Mouse (Mus musculus): Measurements from ENCODE around the gene Psmg3. TPM values are rescaled to one million over a fixed set of nuclear protein-coding genes. Genes with fewer than 3 reads are reported as not detected.

Gene Psmg3
- polyA plus RNA-seq, 1 experiment from 2014 or later: 61.0 TPM

DNA sequence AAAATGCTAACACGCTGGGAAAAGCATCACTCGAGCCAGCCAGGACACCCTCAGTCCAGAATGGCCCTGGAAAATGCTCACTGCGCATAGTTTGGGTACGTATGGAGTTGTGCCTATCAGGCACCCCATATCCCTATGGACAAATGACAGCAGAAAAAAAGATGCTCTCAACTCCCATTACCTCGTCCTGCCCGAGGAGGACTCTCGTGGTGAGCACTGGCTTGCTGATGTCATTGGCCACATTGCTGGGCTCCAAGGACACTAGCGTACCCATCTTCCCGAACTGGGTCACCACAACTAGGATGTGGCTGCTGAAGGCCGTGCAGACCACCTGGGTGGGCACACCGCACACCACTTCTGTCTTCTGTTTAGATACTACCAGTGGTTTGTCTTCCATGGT is 738 bp downstream of the Psmg3 start:
- no peaks in the 10 kb centered on the region for H3K9me3 ChIP-seq (replicated peaks; ENCODE audit: low read length)
- H3K27me3 ChIP-seq (ENCODE audit: insufficient read depth, low read length): no peaks in the 10 kb centered on the region
- ATAC-seq (replicated peaks; ENCODE audit: low FRiP score, low read depth) (no peak), DNase-seq (ENCODE audit: low spot score) (no peak)
- peak overlapping the region; percentile 88 for H3K4me2 ChIP-seq (ENCODE audit: low read length)
- no peak overlapping the region for H3K27ac ChIP-seq
- peaks cover 9% of the 10 kb centered on the region for H3K4me1 ChIP-seq (replicated peaks; ENCODE audit: insufficient read depth, low read length)
- H3K4me3 ChIP-seq (replicated peaks; ENCODE audit: low read depth, low read length): peak overlapping the region; percentile 90
- peak overlapping the region; percentile 84 for H3K9ac ChIP-seq (ENCODE audit: low read depth, low read length)
- WGBS: 42% methylated on average over 11 of the region's 11 CpGs
- peaks cover 7% of the 10 kb centered on the region; the same call in 1 of the 2 replicates for H3K36me3 ChIP-seq (ENCODE audit: insufficient read depth, low read length)
- TF ChIP-seq CTCF (IDR thresholded peaks at IDR 0.05; ENCODE audit: low read depth): no peak

DNA sequence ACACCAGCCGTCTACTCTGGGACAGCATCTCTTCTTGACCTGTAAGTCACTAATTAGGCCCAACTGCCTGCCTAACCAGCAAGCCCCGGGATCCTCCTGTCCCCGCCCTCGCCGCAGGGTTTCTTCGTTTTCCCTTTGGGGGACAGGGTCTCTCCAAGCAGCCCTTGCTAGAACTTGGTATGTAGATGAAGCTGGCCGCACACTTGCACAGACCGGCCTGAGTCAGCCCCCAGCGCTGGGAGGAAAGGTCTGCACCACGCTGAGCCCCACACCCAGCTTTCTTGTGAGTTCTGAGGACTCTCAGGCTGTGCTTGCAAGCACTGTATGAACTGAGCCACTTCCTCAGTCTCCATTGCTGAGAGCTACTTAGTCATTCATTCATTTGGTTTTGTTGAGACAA is 2.2 kb downstream of the Psmg3 start:
- WGBS: 88% methylated on average over 10 of the region's 10 CpGs
- ATAC-seq (replicated peaks; ENCODE audit: low FRiP score, low read depth) (no peak), DNase-seq (ENCODE audit: low spot score) (no peak)
- Histone ChIP-seq H3K36me3 (ENCODE audit: insufficient read depth, low read length) (peaks cover 7% of the 10 kb centered on the region; the same call in 1 of the 2 replicates), H3K27me3 (ENCODE audit: insufficient read depth, low read length) (no peaks in the 10 kb centered on the region), H3K4me3 (replicated peaks; ENCODE audit: low read depth, low read length) (no peak overlapping the region), H3K9me3 (replicated peaks; ENCODE audit: low read length) (no peaks in the 10 kb centered on the region), H3K27ac (no peak overlapping the region), H3K4me1 (replicated peaks; ENCODE audit: insufficient read depth, low read length) (peaks cover 9% of the 10 kb centered on the region), H3K4me2 (ENCODE audit: low read length) (no peak overlapping the region), H3K9ac (ENCODE audit: low read depth, low read length) (no peak overlapping the region)
- TF ChIP-seq CTCF (IDR thresholded peaks at IDR 0.05; ENCODE audit: low read depth): no peak

DNA sequence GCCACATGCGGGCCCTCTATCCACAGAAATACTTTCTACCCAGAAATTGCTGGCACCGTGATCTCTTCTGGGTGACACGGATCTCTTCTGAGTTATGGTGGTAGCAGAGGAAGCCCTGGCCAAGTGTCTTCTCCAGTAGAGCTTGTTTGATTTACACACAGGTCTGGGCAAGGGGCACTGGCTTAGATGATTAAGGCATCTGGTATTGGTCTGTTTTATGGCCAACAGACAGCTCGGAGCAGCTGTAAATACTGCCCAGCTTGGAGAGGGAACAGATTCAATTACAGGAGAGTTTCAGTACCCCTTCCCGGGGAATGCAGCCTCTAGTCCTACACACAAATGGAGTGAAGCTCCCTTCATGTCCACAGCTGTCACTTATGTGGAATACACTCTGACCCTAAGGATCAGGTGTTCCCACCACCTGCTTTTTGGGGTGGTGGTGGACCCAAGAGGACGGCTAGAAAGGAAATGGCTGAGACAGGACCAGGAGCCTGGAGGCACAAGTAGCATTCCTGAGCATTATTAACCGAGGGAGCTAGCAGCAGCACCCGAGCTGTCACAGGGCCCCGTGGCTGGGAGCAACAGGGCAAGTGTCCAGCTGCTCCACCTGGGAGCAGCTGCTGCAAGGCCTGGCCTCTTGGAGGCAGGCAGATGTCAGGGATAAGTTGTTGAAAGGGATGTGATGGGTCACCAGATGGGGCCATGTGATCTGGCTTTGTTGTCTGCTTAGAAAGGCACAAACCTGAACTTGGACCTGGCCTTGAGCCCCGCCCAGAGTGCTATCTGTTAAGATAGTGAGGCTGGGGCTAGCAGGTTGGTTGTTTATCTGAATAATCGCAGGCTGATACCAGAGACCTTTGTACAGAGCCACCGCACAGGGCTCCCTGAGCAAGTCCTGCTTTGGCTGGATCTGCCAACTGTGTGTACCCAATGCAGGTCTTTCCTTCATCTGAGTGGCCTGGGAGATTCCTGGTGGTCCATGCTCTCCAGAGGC is 4.9 kb downstream of the Psmg3 start:
- ATAC-seq (replicated peaks; ENCODE audit: low FRiP score, low read depth) (0 out of 2 replicates have a peak, but pooled peaks have one; percentile 21), DNase-seq (ENCODE audit: low spot score) (peak; percentile 79)
- Histone ChIP-seq H3K4me1 (replicated peaks; ENCODE audit: insufficient read depth, low read length) (peaks cover 9% of the 10 kb centered on the region), H3K4me2 (ENCODE audit: low read length) (no peak overlapping the region), H3K27ac (no peak overlapping the region), H3K9me3 (replicated peaks; ENCODE audit: low read length) (no peaks in the 10 kb centered on the region), H3K36me3 (ENCODE audit: insufficient read depth, low read length) (peaks cover 7% of the 10 kb centered on the region; the same call in 1 of the 2 replicates), H3K27me3 (ENCODE audit: insufficient read depth, low read length) (no peaks in the 10 kb centered on the region), H3K4me3 (replicated peaks; ENCODE audit: low read depth, low read length) (no peak overlapping the region), H3K9ac (ENCODE audit: low read depth, low read length) (no peak overlapping the region)
- no peak for TF ChIP-seq CTCF (IDR thresholded peaks at IDR 0.05; ENCODE audit: low read depth)
- WGBS: 36% methylated on average over 12 of the region's 12 CpGs

DNA sequence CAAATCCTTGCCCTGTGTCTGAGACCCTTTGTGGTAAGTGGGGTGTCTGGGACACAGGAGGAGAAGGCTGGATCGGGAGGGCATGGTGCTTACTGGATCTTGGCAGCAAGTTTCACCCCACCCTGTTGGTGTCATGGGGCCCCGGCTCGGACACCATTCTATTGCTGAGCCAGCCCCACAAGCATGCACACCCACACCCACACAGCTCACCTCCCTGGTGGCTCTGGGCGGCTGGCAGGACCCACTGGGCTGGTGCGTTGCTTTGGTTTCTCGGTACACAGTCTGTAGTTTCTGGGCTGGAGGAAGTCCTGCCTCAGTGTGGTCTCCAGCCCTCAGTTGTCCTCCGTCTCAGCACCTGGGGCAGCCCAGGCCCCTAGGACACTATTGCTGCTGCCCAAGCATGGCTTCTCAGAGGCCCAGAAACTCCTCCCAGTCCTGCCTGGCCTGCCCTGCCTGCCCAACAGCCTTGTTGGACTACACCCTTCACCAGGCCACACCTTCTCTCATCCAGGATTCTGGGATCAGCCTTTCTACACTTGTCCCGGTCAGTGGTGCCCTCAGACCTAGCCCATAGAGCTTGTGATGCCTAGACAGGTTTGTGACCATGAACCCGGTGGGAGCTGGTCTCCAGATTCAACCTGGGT is 7.0 kb downstream of the Psmg3 start, which contains the start of gene Tmem184a:
Tmem184a (minus strand) TSS at position 380 of the 644 bp plus-strand sequence.
- Histone ChIP-seq H3K4me2 (ENCODE audit: low read length) (no peak within 1 kb of the TSS), H3K27ac (no peak within 1 kb of the TSS)
- WGBS: 80% methylated on average over 9 of the region's 9 CpGs

DNA sequence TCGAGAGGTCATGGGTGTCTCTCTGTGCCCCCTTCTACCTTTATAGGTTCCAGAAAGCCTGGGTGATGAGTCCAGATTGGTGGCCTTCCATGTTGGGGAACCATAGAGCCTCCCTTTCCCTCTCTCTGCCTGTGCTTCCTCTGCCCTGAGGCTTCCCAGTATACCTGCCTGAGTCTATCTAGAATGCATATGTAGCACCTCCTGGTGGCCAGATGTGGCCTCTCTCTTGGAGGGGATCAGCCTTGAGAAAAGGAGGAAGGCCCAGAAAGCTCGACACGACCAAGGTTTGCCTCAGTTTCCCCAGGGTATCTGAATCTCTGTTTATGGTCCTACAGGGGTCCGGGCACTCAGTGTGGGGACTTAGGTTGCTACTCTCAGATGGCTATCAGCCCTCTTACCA is 7.9 kb downstream of the Psmg3 start:
- Histone ChIP-seq H3K27ac (no peak overlapping the region), H3K9me3 (replicated peaks; ENCODE audit: low read length) (no peaks in the 10 kb centered on the region), H3K36me3 (ENCODE audit: insufficient read depth, low read length) (peaks cover 7% of the 10 kb centered on the region; the same call in 1 of the 2 replicates), H3K27me3 (ENCODE audit: insufficient read depth, low read length) (no peaks in the 10 kb centered on the region), H3K9ac (ENCODE audit: low read depth, low read length) (no peak overlapping the region), H3K4me3 (replicated peaks; ENCODE audit: low read depth, low read length) (no peak overlapping the region), H3K4me2 (ENCODE audit: low read length) (no peak overlapping the region), H3K4me1 (replicated peaks; ENCODE audit: insufficient read depth, low read length) (no peaks in the 10 kb centered on the region)
- DNase-seq (ENCODE audit: low spot score): peak; percentile 46
- peak; percentile 78 for TF ChIP-seq CTCF (IDR thresholded peaks at IDR 0.05; ENCODE audit: low read depth)
- WGBS: 53% methylated on average over 4 of the region's 4 CpGs
- no peak for ATAC-seq (replicated peaks; ENCODE audit: low FRiP score, low read depth)

More for the DNA sequence above, 7.0 kb downstream of the Psmg3 start, which contains the start of gene Tmem184a:
- H3K4me3 ChIP-seq (replicated peaks; ENCODE audit: low read depth, low read length): no peak within 1 kb of the TSS
- H3K36me3 ChIP-seq (ENCODE audit: insufficient read depth, low read length): peaks cover 7% of the 10 kb centered on the region; the same call in 1 of the 2 replicates
- no peak within 1 kb of the TSS for H3K9ac ChIP-seq (ENCODE audit: low read depth, low read length)
- H3K9me3 ChIP-seq (replicated peaks; ENCODE audit: low read length): no peaks in the 10 kb centered on the region
- DNase-seq (ENCODE audit: low spot score): no peak
- H3K4me1 ChIP-seq (replicated peaks; ENCODE audit: insufficient read depth, low read length): no peaks in the 10 kb centered on the region
- no peak for ATAC-seq (replicated peaks; ENCODE audit: low FRiP score, low read depth)
- TF ChIP-seq CTCF (IDR thresholded peaks at IDR 0.05; ENCODE audit: low read depth): no peak
- no peaks in the 10 kb centered on the region for H3K27me3 ChIP-seq (ENCODE audit: insufficient read depth, low read length)

DNA sequence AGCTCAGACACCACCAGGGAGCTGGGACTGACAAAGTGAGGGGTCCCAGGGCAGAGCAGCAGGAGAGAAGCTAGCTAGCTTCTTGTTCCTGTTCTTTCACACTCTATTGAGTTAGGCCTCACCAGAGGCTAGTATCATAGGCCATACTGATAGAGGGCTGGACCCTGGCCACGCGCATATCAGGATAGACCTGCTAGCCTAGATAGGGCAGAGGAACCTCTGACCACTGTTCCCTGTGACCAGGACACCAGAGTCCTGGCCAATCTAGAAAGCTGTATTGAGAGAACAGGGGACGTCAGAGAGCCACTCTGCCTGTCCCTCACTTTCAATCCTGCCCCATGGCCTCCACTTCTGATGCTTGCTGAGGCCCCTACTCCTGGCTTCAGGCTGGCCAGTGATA is 8.6 kb downstream of the Psmg3 start:
- Histone ChIP-seq H3K4me1 (replicated peaks; ENCODE audit: insufficient read depth, low read length) (no peaks in the 10 kb centered on the region), H3K4me3 (replicated peaks; ENCODE audit: low read depth, low read length) (no peak overlapping the region), H3K9me3 (replicated peaks; ENCODE audit: low read length) (no peaks in the 10 kb centered on the region), H3K9ac (ENCODE audit: low read depth, low read length) (no peak overlapping the region), H3K27me3 (ENCODE audit: insufficient read depth, low read length) (no peaks in the 10 kb centered on the region), H3K36me3 (ENCODE audit: insufficient read depth, low read length) (peaks cover 4% of the 10 kb centered on the region; the same call in 1 of the 2 replicates), H3K4me2 (ENCODE audit: low read length) (no peak overlapping the region), H3K27ac (no peak overlapping the region)
- no peak for TF ChIP-seq CTCF (IDR thresholded peaks at IDR 0.05; ENCODE audit: low read depth)
- ATAC-seq (replicated peaks; ENCODE audit: low FRiP score, low read depth): no peak
- WGBS: 86% methylated on average over 3 of the region's 3 CpGs
- no peak for DNase-seq (ENCODE audit: low spot score)
